Mouse (Mus musculus) kidney, postnatal 36 days (tissue): ENCODE data around the gene Shank2.

Source experiments
- DNase-seq, 2 experiments: peaks; one replicate each; pipeline ENCODE4 v3.0.0; 2021 to 2022; ENCODE audit warnings: mixed read lengths in 2 of 2

Gene Shank2

DNA sequence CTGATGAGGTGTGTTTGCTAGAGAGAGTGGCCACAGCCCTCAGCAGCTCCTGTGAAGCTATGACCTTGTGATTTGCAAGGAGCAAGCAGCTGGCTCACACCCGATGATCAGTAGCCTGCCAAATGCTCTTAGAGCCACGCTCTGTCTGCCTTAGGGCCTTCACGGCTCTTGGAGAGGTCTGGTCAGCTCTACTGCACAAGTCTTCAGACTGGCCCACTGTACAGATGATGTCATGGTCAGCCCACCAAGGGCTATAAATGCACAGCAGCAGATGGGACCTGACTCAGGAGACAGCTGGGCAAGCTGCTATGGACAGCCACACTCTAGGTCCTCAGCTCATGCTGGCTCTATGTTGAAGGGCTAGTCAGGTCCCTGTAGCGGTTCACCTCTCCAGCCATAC lies 376.5 kb downstream of the Shank2 start:
- no peak for DNase-seq

DNA sequence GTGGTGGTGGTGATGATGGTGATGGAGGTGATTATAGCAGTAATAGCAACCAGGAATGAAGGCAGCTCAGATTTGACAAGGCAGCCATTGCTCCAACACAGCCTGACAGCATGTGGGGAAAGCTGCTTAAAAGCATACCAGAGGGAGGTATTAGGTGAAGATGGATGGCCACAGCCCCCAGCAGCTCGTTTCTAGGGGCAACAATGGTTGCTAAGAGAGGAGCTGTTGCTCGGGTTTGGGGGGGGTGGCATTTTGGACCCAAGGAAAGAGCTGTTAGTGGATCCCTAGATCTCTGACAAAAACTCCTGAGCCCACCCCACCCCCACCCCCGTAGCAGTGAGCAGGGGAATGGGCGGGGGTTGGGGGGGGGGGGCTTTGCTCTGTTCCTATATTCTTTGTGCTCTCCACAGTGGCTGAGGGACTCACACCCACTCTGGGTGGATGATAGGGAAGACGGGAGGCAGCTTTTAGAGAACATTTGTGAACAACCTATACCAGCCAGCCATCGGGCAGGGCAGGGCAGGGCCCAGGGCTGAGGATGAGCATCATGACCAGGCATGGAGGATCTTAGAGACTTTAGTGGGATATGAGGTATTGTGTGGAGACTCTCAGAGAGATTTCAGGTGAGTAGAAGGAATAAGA lies 377.6 kb downstream of the Shank2 start:
- DNase-seq = no peak

DNA sequence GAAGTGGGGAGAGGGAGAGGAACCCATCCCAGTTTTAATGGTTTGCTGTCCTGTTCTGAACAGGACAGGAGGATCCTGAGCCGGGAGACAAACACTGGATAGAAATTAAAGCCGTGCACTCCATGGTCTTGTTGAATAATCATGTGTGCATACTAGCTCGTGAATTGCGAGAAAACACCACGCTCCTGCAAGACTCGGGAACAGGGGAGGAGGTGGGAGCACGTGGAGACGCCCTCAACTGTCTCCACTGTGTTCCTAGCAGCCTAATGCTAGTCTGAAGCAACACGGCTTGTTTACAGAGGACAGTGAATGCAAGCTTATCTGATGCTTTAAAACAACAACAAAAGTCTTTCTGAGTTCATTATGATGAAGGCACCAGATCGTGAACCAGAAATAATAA lies 379.9 kb downstream of the Shank2 start:
- DNase-seq = no peak

DNA sequence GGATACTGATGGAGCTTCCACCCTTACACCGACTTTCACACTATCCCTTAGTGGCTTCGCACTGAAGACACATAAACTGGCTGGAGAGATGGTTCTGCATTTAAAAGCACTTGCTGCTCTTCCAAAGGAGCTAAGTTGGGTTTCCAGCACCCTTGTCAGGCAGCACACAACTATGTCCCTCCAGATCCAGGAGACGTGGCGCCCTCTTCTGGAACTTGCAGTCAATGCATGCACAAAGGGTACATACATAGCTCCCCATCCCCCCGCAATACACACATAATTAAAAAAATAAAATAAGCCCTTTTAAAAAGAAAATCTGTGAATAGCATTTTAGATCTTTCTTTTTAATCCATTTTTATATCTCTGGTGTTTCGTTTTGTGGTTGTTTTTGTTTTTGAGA lies 385.8 kb downstream of the Shank2 start:
- DNase-seq = no peak

DNA sequence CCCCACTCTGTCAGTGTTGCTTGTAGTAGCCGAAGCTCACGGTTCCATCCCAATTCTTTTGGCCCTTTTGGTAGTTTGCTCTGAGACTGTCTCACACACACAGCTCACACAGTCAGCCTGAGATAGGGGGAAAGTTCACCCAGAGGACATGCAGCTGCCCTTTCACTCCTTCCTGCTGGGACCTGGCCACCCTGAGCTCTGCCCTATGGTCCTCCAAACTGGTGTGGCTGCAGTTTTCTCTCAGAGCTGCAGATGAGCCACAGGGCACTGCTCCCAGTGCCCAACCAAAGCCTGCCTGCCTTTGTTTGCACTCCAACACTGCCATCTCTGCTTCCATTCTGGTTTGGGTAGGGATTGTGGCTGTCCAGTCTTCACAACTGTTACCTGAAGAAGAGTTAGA lies 388.0 kb downstream of the Shank2 start:
- peak; percentile 17 to 33 for DNase-seq

DNA sequence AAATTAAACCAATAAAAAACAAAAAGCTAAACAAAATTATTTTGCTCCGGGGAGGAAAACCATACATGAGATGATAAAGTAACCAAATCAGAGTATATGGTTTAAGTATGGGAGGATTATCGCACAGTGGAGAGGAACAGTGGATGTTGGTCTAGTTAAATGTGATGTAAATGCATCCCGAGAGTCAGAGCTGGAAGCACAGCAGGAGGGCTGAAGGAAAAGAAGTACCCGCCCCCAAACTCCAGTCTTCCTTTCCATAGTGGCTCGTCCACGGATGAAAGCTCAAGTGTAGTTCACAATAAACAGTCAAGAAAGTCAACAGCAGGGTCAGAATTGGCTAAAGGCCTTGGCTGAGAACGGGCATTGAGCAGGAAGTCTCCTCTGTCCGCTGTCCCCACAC lies 388.9 kb downstream of the Shank2 start:
- DNase-seq = no peak

DNA sequence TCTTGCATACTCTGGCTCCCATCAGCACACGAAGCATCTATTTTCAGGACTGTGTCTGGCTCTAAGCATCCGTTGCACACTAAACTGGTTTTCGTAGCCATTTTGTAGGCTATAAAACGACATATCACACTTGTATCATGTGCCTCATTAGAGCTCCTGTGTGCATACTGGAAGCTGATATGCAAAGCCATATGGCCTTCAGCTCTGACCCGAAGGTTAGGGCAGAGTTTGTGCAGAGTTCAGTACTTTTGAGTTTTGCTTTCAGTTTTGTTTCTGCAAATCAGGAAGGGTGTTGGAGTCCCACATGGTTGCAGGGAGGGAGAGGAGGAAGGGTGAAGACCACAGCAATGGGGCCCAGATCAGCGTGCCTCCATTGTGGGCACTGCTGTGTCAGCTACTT lies 390.0 kb downstream of the Shank2 start:
- no peak for DNase-seq

DNA sequence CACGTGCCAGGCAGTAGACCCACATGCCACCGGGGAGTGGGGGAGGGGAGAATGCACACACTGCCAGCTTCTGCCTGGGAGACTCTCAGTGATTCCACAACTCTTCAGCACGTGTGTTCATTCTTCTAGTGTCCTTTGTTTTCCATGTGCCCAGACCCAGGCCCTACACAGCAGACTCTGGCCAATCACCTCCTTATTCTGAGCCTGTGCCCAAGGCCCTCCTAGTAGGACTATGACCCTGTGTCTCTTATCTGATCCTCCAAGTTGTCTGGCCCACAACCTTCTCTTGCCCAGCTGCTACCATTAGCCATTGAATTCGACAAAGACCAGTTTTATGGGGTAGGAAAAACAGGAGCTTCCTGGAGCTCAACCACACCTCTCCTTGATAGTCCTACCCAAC lies 400.8 kb downstream of the Shank2 start:
- no peak for DNase-seq

DNA sequence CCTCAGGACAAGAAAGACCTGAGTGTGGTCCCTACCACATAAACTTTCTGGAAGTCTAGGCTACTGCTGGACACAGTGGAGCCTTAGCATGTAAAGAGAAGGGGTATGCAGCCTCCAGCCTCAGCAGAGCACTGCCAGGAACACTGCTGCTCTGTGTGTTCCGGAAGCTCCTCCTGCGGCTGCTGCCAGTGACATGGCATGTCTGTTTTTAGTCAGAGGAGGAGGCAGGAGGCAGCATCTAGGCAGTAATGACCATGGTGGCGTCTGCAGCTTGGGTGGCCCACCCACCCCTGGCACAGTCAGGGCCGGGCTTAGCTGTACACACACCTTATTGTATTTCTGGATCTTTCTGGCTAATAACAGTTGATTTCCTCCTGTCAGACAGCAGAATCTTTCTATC lies 405.9 kb downstream of the Shank2 start:
- DNase-seq = no peak

DNA sequence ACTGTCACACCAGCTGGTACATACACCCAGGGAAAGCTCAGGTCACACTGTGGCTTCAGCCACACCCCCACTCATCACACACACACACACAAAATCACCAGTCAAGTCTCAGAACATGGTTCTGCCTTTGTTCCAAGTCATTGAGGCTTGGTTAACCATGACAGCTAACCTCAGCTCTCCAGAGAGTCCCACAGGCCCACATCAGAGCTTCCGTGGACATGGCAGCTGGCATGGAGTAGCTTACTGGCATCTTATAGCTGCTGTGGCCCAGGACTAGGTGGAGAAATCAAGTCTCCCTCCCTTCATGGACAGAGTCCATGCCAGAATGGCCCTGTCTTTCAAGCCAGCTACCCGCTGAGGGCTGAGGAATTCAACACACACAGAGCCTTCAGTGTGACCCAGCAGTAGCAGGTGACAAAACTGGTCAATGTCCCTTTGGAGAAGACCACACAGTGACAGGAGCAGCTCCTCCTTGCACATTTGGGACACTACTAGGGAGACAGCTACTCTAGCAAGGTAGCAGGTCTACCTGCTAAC lies 406.8 kb downstream of the Shank2 start:
- no peak for DNase-seq

DNA sequence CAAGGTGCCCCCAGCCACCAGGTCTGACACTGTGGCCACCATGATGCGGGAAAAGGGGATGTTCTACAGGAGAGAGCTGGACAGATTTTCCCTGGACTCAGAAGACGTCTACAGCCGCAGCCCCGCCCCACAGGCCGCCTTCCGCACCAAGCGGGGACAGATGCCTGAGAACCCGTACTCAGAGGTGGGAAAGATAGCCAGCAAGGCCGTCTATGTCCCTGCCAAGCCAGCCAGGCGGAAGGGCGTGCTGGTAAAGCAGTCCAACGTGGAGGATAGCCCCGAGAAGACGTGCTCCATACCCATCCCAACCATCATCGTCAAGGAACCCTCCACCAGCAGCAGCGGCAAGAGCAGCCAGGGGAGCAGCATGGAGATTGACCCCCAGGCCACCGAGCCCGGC lies 408.0 kb downstream of the Shank2 start:
- no peak for DNase-seq

DNA sequence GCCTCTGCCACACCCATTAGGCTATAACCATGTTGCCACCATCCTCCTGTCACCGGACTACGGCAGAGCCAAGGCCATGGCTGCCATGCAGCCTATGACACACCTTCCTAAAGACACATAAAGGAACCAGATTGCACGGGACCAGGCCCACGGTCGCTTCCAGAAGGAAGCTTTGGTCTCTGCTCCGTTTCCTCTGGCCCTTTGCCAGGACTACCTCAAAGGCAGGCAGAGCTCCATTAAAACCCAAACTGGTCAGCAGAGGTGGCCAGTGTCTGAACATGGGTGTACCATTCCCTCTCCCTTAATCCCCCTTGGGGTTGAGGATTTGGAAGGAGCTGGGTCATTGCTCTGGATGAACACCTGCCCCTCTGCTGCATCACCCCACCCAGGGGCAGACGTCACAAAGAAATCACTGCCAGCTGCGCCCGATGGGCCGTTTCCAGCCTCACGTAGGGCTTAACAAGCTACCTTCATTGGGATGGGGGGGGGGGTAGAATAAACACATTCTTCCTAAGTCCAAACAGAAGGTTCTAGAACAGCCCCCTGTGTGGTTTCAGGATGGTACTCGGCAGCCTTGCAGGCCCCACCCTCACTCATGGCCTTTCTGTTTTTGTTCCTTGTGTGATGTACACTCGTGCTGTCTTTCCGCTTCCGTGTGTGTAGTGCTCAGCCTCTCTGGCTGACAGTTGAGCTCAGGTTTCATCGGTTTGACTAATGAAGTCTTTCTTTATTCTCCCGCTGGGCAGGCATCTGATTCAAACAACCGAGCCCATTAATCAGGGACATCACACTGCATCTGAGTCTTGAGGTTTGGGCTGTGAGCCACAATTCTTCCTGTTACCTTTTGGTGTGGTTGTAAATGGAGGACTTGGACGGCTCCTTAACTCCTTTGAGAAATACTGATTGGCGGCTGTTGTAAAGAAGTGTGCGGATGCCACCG lies 410.5 kb downstream of the Shank2 start:
- DNase-seq = peak in 1 of 2 experiments; percentile 29

DNA sequence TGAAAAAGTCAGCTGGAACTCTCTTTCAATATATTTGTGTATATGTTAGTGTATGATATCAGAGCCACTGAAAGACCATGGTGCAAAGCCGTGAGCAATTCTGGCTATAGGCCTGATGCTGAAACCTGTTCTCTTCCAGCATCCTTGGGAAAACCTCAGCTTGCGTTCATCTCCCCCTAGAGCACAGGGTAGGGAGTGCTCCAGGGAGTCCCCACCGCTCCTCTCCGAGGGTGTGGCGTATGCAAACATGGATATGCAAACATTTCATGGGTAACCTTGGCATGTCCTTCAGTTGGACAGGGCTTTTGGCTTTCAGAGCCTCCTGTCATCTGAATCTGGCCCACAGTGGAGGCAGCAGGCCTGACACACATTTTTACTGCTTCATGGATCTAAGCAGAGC lies 412.9 kb downstream of the Shank2 start:
- no peak for DNase-seq

DNA sequence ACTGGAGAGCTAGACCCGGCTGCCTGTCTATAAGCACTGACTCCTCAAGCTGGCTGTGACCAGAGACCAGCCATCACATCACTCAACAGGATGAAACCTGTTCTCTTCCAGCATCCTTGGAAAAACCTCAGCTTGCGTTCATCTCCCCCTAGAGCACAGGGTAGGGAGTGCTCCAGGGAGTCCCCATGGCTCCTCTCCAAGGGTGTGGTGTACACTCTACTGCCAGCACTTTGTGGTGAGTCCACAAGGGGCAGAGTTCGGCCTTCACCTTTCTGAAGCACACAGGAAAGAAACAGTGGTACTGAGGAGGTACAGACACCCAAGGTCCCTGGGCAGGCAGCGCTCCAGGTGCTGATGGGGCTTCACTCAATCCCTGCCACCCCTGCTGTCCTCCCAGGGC lies 414.1 kb downstream of the Shank2 start:
- DNase-seq = peak; percentile 53 to 67

DNA sequence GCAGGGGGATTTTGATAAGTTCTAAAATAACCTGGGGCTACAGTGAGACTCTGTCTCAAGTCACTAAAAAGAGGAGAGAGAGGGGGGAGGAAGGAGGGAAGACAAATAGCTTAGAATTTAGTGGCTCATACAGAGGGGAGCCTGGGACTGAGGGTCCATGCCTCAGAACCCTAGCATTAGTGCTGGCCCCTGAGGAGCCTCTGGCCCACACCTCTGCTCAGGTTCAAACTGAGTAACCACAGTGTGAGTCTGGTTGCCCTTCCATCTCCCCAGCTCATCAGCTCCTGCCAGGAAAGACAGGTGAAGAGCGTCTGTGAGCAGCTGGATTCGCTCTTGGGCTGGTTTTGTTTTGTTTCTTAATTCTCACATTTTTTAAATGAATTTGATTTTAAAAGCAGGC lies 415.5 kb downstream of the Shank2 start:
- no peak for DNase-seq

DNA sequence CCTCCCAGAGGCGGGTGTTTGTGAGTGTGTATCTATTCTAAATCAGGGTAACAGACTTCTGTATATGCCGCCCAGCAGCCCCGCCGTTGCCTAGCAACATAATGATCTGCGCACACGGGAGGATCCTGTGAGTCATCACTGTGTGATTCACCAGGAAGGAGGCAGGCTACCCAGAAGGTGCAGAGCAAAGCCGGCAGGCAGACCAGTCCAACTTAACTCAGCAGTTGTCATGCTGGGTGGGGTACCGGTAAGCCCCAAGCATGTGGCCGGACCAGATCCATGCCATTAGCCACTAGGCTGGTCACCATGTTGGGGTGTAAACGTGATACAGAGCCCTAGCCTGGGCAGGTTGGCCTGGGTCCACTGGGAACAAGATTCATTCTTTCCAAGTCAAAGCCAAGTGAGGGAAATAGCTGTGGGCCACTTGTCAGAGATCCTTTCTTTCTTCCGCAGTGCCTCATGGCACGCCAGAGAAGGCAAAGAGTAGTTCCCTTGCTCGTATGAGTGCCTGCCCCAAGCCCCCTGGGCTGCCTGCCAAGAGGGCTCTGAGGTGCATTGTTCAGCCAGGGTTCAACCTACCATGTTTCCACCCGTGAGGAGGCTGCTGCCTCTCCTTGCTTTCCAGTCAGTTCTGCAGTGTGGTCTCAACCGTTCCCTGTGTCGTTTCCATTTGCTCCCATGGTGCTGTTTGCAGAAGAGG lies 416.1 kb downstream of the Shank2 start:
- DNase-seq = no peak

DNA sequence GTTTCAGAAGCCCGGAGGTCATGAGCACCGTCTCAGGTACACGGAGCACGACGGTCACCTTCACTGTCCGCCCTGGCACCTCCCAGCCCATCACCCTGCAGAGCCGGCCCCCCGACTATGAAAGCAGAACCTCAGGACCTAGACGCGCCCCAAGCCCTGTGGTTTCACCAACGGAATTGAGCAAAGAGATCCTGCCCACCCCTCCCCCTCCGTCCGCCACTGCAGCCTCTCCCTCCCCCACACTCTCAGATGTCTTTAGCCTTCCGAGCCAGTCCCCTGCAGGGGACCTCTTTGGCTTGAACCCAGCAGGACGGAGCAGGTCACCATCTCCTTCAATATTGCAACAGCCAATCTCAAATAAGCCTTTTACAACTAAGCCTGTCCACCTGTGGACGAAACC lies 418.8 kb downstream of the Shank2 start:
- DNase-seq = no peak

DNA sequence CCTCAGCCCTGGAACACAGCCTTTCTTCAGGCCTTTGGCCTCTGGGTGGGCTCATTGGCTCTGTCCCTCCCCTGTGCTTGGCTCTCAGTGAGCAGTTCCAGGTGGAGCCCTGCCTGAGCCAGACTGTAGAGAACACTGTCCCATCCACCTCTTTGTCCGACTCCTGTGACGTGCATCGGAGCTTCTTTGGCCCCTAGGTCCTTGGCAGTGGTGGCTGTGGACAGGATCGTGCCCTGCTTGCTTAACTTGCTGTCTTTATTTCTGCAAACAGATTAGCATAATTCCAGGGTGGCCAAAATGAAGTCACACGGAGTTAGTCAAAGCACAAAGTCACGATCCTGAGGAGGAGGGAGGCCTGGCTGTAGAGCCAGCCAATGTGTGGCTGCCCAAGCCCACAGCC lies 419.8 kb downstream of the Shank2 start:
- no peak for DNase-seq

DNA sequence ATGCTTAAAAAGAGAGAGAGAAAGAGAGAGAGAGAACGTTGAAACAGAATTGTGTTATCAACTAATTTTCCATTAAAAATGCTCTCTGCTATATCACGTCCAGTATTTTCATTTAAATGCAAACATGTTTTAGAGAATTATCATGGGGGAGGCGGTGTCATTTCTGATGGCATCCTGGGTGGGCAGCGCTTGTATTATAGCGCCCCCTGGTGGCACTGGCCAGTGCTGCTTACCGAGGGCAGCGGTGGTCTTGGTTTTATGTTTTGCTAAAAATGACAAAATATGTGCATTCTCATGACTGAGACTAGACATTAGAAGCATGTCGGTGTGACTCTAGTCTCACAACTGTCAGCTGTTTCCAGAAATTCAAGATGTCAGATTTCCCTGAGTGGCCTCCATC lies 424.2 kb downstream of the Shank2 start:
- DNase-seq = peak in 1 of 2 experiments; percentile 72

DNA sequence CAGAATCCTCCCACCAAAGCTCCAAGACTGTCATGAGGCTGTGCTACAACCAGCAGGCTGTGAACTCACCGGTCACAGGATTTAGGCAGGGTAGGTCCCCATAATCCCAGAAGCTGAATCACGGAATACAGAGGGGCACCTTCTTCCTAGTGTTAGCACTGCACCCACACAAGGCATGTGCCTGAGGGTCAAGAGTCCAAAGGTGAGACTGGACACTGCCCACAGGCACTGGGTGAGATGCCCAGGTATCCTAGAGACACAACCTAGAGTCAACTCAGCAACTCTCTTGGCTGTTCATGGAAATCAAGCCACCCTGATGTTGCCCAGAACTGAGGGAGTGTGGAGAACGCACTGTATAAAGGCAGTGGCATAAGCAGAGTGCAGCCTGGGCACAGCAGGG lies 424.9 kb downstream of the Shank2 start:
- DNase-seq = peak; percentile 38 to 39

DNA sequence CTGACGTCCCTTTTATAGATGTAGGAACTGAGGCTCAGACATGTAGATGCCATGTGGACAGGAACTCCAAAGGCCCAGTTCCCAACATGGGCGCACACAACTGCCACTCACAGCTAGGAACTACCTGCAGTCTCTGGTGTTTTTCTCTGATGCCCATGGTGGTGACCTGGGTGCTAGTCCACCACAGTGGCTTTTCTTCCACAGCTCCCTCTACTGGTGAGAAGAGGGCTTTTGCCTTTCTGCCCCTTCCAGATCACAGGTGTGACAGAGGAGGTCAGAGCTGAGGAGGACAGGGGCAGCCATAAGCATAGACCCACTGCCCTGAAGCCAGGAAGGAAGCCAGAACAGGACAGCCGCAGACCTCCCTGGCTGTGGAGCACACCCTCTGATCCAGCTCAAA lies 425.7 kb downstream of the Shank2 start:
- peak in 1 of 2 experiments; percentile 29 for DNase-seq

DNA sequence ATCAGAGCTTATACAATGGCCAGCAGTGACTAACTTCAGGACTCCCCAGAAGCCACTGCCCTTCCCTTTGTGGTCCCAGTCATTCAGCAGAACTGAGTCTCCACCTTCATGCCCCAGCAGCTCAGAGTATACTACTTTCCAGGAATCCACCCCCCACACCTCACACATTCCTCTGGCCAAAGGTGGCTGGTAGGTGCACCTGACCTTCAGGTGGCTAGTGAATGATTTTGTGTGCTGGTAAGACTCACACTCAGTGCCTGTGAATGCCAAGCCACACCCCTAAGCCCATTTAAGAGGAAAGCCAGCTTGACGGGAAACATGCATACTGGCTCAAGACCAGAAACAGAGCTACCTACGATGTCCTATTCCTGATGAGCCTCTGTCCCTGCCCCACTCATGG lies 431.2 kb downstream of the Shank2 start:
- DNase-seq = peak; percentile 48 to 59

DNA sequence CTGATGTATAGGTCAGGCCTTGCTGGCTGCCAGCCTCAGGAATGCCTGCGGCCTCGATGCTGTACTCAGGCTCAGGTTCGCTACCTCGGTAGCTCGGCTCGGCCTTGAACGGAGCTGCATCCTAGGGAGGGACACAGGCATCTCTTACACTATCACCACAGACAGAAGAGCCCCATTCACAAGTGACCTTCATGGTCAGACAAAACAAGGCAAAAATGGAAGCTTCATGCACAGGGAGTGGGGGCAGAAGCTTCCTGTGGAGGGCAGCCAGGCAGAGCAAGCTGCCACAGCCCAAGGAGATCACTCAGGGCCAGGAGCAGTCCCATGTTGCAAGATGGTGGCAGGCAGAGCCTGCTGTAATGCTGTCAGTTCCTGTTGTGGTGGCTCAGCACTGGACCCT lies 437.1 kb downstream of the Shank2 start:
- DNase-seq = no peak

DNA sequence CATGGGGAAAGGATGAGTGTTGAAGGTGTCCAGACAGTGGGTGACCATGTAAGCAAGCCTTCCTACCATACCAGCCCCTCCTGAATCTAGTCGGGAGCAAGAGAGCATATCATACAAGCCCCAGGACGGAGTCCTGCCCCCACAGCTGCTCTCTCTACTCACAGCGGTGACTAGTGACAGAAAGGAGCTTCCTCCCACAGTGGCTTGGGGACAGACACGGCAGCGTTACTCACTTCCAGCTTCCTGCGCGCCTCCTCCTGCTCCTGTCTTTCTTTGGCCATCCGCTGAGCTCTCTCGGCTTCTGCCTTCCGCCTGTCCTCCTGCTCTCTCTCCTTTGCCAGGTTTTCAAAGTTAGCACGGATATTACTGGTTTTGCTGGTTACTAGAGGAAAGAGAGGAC lies 439.7 kb downstream of the Shank2 start:
- DNase-seq = no peak
